Comparison of ENCODE assay signal across 8 mouse cellular contexts in the genomic region with DNA sequence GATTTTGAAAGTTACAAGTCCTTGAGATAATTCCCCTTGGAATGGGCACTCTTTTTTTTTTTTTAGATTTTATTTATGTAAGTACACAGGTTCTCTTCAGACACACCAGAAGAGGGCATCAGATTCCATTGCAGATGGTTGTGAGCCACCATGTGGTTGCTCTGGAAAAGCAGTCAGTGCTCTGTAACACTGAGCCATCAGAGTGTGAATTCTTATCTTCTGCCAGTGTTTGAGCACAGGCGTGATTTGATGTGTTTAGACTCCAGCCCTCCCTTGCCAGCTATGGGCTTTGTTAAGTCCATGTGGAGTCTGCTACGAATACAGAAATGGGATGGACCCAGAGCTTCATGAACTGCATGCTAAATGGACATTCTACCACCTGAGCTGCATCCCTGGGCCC. TPM values are rescaled to one million over a fixed set of nuclear protein-coding genes. Genes with fewer than 3 reads are reported as not detected.
A peak's percentile ranks its signal among the peaks of the same experiment; 100 is the strongest.
DNase-seq lines count a peak whose midpoint lies in the region; ATAC-seq and TF ChIP-seq lines count a peak whose summit lies in the region.

No protein-coding gene starts in this region.

- DNase-seq in kidney, adult 18-20 months = no peak
- DNase-seq in MEL (ENCODE audit: low read depth, low spot score) = peak; percentile 71
- no peak for DNase-seq in forebrain, embryonic 10.5 days (ENCODE audit: extremely low spot score, low spot score)
- DNase-seq in limb, embryonic 10.5 days (ENCODE audit: low spot score) = no peak
- no peak for DNase-seq in midbrain, embryonic 14.5 days
- DNase-seq in right cerebral cortex, postnatal 25 days = no peak
- no peak for DNase-seq in left cerebral cortex, postnatal 4 days

- TF ChIP-seq RAD21 in MEL (IDR thresholded peaks at IDR 0.05; ENCODE audit: low read depth, low read length) = no peak

- H3K9ac ChIP-seq in kidney, embryonic 14.5 days (ENCODE audit: low read depth, low read length) = peak overlapping the region; percentile 98; the same call in 1 of the 2 replicates
- peak overlapping the region; percentile 97 for H3K9ac ChIP-seq in MEL (ENCODE audit: control insufficient read depth, low read depth, low read length, poor library complexity, severe bottlenecking)
- peak overlapping the region; percentile 46; the same call in 1 of the 2 replicates for H3K9ac ChIP-seq in midbrain, embryonic 14.5 days (replicated peaks; ENCODE audit: low read length)

- H3K4me2 ChIP-seq in kidney, embryonic 14.5 days (replicated peaks; ENCODE audit: low read depth, low read length) = peak overlapping the region; percentile 67
- H3K4me2 ChIP-seq in midbrain, embryonic 14.5 days (ENCODE audit: low read length) = peak overlapping the region; percentile 77

- TF ChIP-seq EP300 in MEL (IDR thresholded peaks at IDR 0.05; ENCODE audit: low read depth in 1 of 2, low read length in 2 of 2) = no peak

- 40% methylated on average over 2 of the region's 2 CpGs for WGBS in kidney, embryonic 14.5 days
- 71% methylated on average over 2 of the region's 2 CpGs for WGBS in forebrain, embryonic 10.5 days
- WGBS in limb, embryonic 10.5 days = 61% methylated on average over 2 of the region's 2 CpGs
- WGBS in midbrain, embryonic 14.5 days = 27% methylated on average over 2 of the region's 2 CpGs

- TF ChIP-seq POLR2A in MEL (IDR thresholded peaks at IDR 0.05; ENCODE audit: control insufficient read depth in 1 of 2, insufficient read depth in 1 of 2, low read depth in 1 of 2, low read length in 2 of 2, poor library complexity in 1 of 2) = no peak

- H3K27ac ChIP-seq in kidney, embryonic 14.5 days (ENCODE audit: low read depth, low read length) = no peak overlapping the region
- H3K27ac ChIP-seq in MEL (ENCODE audit: control insufficient read depth, low read depth, low read length) = peak overlapping the region; percentile 94
- H3K27ac ChIP-seq in forebrain, embryonic 10.5 days = peak overlapping the region; percentile 99
- H3K27ac ChIP-seq in limb, embryonic 10.5 days = 0 out of 2 replicates have a peak overlapping the region, but pooled peaks have one; percentile 7
- no peak overlapping the region for H3K27ac ChIP-seq in midbrain, embryonic 14.5 days (replicated peaks; ENCODE audit: low read depth, low read length)

- peaks cover 76% of the 10 kb centered on the region for H3K79me2 ChIP-seq in MEL (ENCODE audit: control insufficient read depth, insufficient read depth, low read length, poor library complexity)

- peaks cover 28% of the 10 kb centered on the region for H3K4me1 ChIP-seq in kidney, embryonic 14.5 days (ENCODE audit: control insufficient read depth, insufficient read depth, low read length)
- peaks cover 28 to 55% of the 10 kb centered on the region in 2 experiments for H3K4me1 ChIP-seq in MEL (ENCODE audit: control insufficient read depth in 1 of 2, insufficient read depth in 2 of 2, low read length in 2 of 2)
- H3K4me1 ChIP-seq in forebrain, embryonic 10.5 days = peaks cover 69% of the 10 kb centered on the region
- H3K4me1 ChIP-seq in limb, embryonic 10.5 days = peaks cover 47% of the 10 kb centered on the region
- H3K4me1 ChIP-seq in midbrain, embryonic 14.5 days (ENCODE audit: control insufficient read depth, insufficient read depth, low read length) = peaks cover 40% of the 10 kb centered on the region

- no peaks in the 10 kb centered on the region for H3K9me3 ChIP-seq in kidney, embryonic 14.5 days (ENCODE audit: control insufficient read depth, low read length)
- no peaks in the 10 kb centered on the region for H3K9me3 ChIP-seq in MEL (replicated peaks; ENCODE audit: insufficient read depth, low read length)
- H3K9me3 ChIP-seq in forebrain, embryonic 10.5 days = no peaks in the 10 kb centered on the region
- no peaks in the 10 kb centered on the region for H3K9me3 ChIP-seq in limb, embryonic 10.5 days (replicated peaks)
- no peaks in the 10 kb centered on the region for H3K9me3 ChIP-seq in midbrain, embryonic 14.5 days (ENCODE audit: control insufficient read depth, low read length)

- ATAC-seq in kidney, embryonic 14.5 days (ENCODE audit: low FRiP score, low TSS enrichment) = no peak
- no peak for ATAC-seq in midbrain, embryonic 14.5 days (ENCODE audit: low FRiP score, low TSS enrichment)

- H3K4me3 ChIP-seq in kidney, embryonic 14.5 days (ENCODE audit: low read length) = peak overlapping the region; percentile 87
- peak overlapping the region; percentile 87 to 94 for H3K4me3 ChIP-seq in MEL (ENCODE audit: control insufficient read depth in 1 of 2, insufficient read depth in 1 of 2, low read depth in 2 of 2, low read length in 2 of 2)
- peak overlapping the region; percentile 90 for H3K4me3 ChIP-seq in forebrain, embryonic 10.5 days
- peak overlapping the region; percentile 89 for H3K4me3 ChIP-seq in limb, embryonic 10.5 days
- peak overlapping the region; percentile 86; the same call in 1 of the 2 replicates for H3K4me3 ChIP-seq in midbrain, embryonic 14.5 days (replicated peaks; ENCODE audit: low read depth, low read length)

- H3K36me3 ChIP-seq in kidney, embryonic 14.5 days (ENCODE audit: control insufficient read depth, insufficient read depth, low read length) = peaks cover 7% of the 10 kb centered on the region; the same call in 1 of the 2 replicates
- peaks cover 11 to 53% of the 10 kb centered on the region in 2 experiments for H3K36me3 ChIP-seq in MEL (ENCODE audit: control insufficient read depth in 1 of 2, insufficient read depth in 2 of 2, low read length in 2 of 2)
- H3K36me3 ChIP-seq in forebrain, embryonic 10.5 days (replicated peaks) = peaks cover 64% of the 10 kb centered on the region
- H3K36me3 ChIP-seq in limb, embryonic 10.5 days = peaks cover 44% of the 10 kb centered on the region
- no peaks in the 10 kb centered on the region for H3K36me3 ChIP-seq in midbrain, embryonic 14.5 days (ENCODE audit: control insufficient read depth, insufficient read depth, low read length)

- intact Hi-C loops in left cerebral cortex, postnatal 4 days (cut with DNase I) = no loop called here

- peak; percentile 15 to 57 (median 24); a peak in 3 of 6 replicates for TF ChIP-seq CTCF in MEL (IDR thresholded peaks at IDR 0.05 in 2 of 3, conservative IDR thresholded peaks at IDR 0.05 in 1 of 3; ENCODE audit: control insufficient read depth in 1 of 3, insufficient read depth in 1 of 3, low read depth in 2 of 3, low read length in 3 of 3, poor library complexity in 1 of 3, severe bottlenecking in 1 of 3)

- no peaks in the 10 kb centered on the region for H3K27me3 ChIP-seq in kidney, embryonic 14.5 days (ENCODE audit: control insufficient read depth, insufficient read depth, low read length)
- no peaks in the 10 kb centered on the region for H3K27me3 ChIP-seq in MEL (ENCODE audit: control insufficient read depth in 1 of 2, insufficient read depth in 2 of 2, low read length in 2 of 2)
- H3K27me3 ChIP-seq in forebrain, embryonic 10.5 days (ENCODE audit: poor library complexity, severe bottlenecking) = no peaks in the 10 kb centered on the region
- H3K27me3 ChIP-seq in limb, embryonic 10.5 days (ENCODE audit: low read depth, poor library complexity, severe bottlenecking) = no peaks in the 10 kb centered on the region
- H3K27me3 ChIP-seq in midbrain, embryonic 14.5 days (ENCODE audit: control insufficient read depth, insufficient read depth, low read length) = no peaks in the 10 kb centered on the region

RNA-seq across cellular contexts. Expression of gene Atf5, which starts 1.7 kb away (rescaled TPM):
- polyA plus RNA-seq in kidney, embryonic 14.5 days (2014; fragmentation: Nextera tagmentation; extraction: Ambion mirVana) = 2.5 and 6.3 TPM in 2 replicates
- 17.6 and 19.6 TPM in 2 replicates for total RNA-seq in MEL (2012; rRNA removed)
- 10 to 100 TPM in 1 of 2 experiments, not detected in 1; 95.5 TPM for polyA plus RNA-seq in MEL (2012; ENCODE audit: insufficient read depth in 1 of 2, insufficient read length in 2 of 2, low read depth in 1 of 2, low replicate concordance in 2 of 2, missing spikeins in 1 of 2)
- polyA plus RNA-seq in forebrain, embryonic 10.5 days (2016; fragmentation: Nextera tagmentation; extraction: Ambion mirVana) = 3.3 and 3.6 TPM in 2 replicates
- polyA plus RNA-seq in limb, embryonic 10.5 days (2016; fragmentation: Nextera tagmentation; extraction: Ambion mirVana) = 3.1 and 3.4 TPM in 2 replicates
- 2.2 and 2.8 TPM in 2 replicates for polyA plus RNA-seq in midbrain, embryonic 14.5 days (2014; fragmentation: Nextera tagmentation; extraction: Ambion mirVana)
- total RNA-seq in left cerebral cortex, postnatal 4 days (2021) = 10 to 100 TPM; 22.6 to 23.5 TPM

RNA-seq across cellular contexts. Expression of gene Il4i1, which starts 2.0 kb away (rescaled TPM):
- polyA plus RNA-seq in kidney, embryonic 14.5 days (2014; fragmentation: Nextera tagmentation; extraction: Ambion mirVana) = 1.7 and 2.0 TPM in 2 replicates
- 0.73 and 0.92 TPM in 2 replicates for total RNA-seq in MEL (2012; rRNA removed)
- under 1 TPM in 1 of 2 experiments, not detected in 1; 0.54 TPM for polyA plus RNA-seq in MEL (2012; ENCODE audit: insufficient read depth in 1 of 2, insufficient read length in 2 of 2, low read depth in 1 of 2, low replicate concordance in 2 of 2, missing spikeins in 1 of 2)
- polyA plus RNA-seq in forebrain, embryonic 10.5 days (2016; fragmentation: Nextera tagmentation; extraction: Ambion mirVana) = 0.85 and 1.7 TPM in 2 replicates
- 0.89 and 0.94 TPM in 2 replicates for polyA plus RNA-seq in limb, embryonic 10.5 days (2016; fragmentation: Nextera tagmentation; extraction: Ambion mirVana)
- polyA plus RNA-seq in midbrain, embryonic 14.5 days (2014; fragmentation: Nextera tagmentation; extraction: Ambion mirVana) = 0.97 and 1.4 TPM in 2 replicates
- total RNA-seq in left cerebral cortex, postnatal 4 days (2021) = 1 to 10 TPM; 1.0 TPM

RNA-seq across cellular contexts. Expression of gene Nup62, which starts 2.3 kb away (rescaled TPM):
- 59.5 and 61.9 TPM in 2 replicates for polyA plus RNA-seq in kidney, embryonic 14.5 days (2014; fragmentation: Nextera tagmentation; extraction: Ambion mirVana)
- 136 and 137 TPM in 2 replicates for total RNA-seq in MEL (2012; rRNA removed)
- 100 to 1,000 TPM in 1 of 2 experiments, not detected in 1; 235 TPM for polyA plus RNA-seq in MEL (2012; ENCODE audit: insufficient read depth in 1 of 2, insufficient read length in 2 of 2, low read depth in 1 of 2, low replicate concordance in 2 of 2, missing spikeins in 1 of 2)
- 168 and 172 TPM in 2 replicates for polyA plus RNA-seq in forebrain, embryonic 10.5 days (2016; fragmentation: Nextera tagmentation; extraction: Ambion mirVana)
- polyA plus RNA-seq in limb, embryonic 10.5 days (2016; fragmentation: Nextera tagmentation; extraction: Ambion mirVana) = 174 and 181 TPM in 2 replicates
- 29.1 and 35.2 TPM in 2 replicates for polyA plus RNA-seq in midbrain, embryonic 14.5 days (2014; fragmentation: Nextera tagmentation; extraction: Ambion mirVana)
- 10 to 100 TPM; 50.3 to 51.1 TPM for total RNA-seq in left cerebral cortex, postnatal 4 days (2021)

RNA-seq across cellular contexts. Expression of gene Akt1s1, which starts 30.6 kb away (rescaled TPM):
- polyA plus RNA-seq in kidney, embryonic 14.5 days (2014; fragmentation: Nextera tagmentation; extraction: Ambion mirVana) = 51.4 and 86.5 TPM in 2 replicates
- total RNA-seq in MEL (2012; rRNA removed) = 32.0 and 37.3 TPM in 2 replicates
- 10 to 100 TPM in 1 of 2 experiments, not detected in 1; 71.8 TPM for polyA plus RNA-seq in MEL (2012; ENCODE audit: insufficient read depth in 1 of 2, insufficient read length in 2 of 2, low read depth in 1 of 2, low replicate concordance in 2 of 2, missing spikeins in 1 of 2)
- polyA plus RNA-seq in forebrain, embryonic 10.5 days (2016; fragmentation: Nextera tagmentation; extraction: Ambion mirVana) = 84.3 and 84.6 TPM in 2 replicates
- polyA plus RNA-seq in limb, embryonic 10.5 days (2016; fragmentation: Nextera tagmentation; extraction: Ambion mirVana) = 96.4 and 99.6 TPM in 2 replicates
- polyA plus RNA-seq in midbrain, embryonic 14.5 days (2014; fragmentation: Nextera tagmentation; extraction: Ambion mirVana) = 61.9 and 63.7 TPM in 2 replicates
- total RNA-seq in left cerebral cortex, postnatal 4 days (2021) = 10 to 100 TPM; 74.1 to 85.4 TPM

RNA-seq across cellular contexts. Expression of gene Tbc1d17, which starts 30.7 kb away (rescaled TPM):
- polyA plus RNA-seq in kidney, embryonic 14.5 days (2014; fragmentation: Nextera tagmentation; extraction: Ambion mirVana) = 57.0 and 65.3 TPM in 2 replicates
- total RNA-seq in MEL (2012; rRNA removed) = 16.7 and 16.9 TPM in 2 replicates
- 10 to 100 TPM in 1 of 2 experiments, not detected in 1; 29.5 TPM for polyA plus RNA-seq in MEL (2012; ENCODE audit: insufficient read depth in 1 of 2, insufficient read length in 2 of 2, low read depth in 1 of 2, low replicate concordance in 2 of 2, missing spikeins in 1 of 2)
- polyA plus RNA-seq in forebrain, embryonic 10.5 days (2016; fragmentation: Nextera tagmentation; extraction: Ambion mirVana) = 72.8 and 73.6 TPM in 2 replicates
- 71.4 and 75.2 TPM in 2 replicates for polyA plus RNA-seq in limb, embryonic 10.5 days (2016; fragmentation: Nextera tagmentation; extraction: Ambion mirVana)
- 107 and 122 TPM in 2 replicates for polyA plus RNA-seq in midbrain, embryonic 14.5 days (2014; fragmentation: Nextera tagmentation; extraction: Ambion mirVana)
- 10 to 100 TPM; 57.1 to 68.3 TPM for total RNA-seq in left cerebral cortex, postnatal 4 days (2021)

Comparison
In these comparisons a context has a peak if more than half of its experiments do, and no peak if none do; other contexts are left out.
1. H3K27ac ChIP-seq: peak in MEL (single experiment), forebrain, embryonic 10.5 days (single experiment) and limb, embryonic 10.5 days (single experiment); none in kidney, embryonic 14.5 days (single experiment) and midbrain, embryonic 14.5 days (single experiment).
2. H3K9ac ChIP-seq: peak in every context shown above with its lines; median percentile 98 in kidney, embryonic 14.5 days; 97 in MEL; 46 in midbrain, embryonic 14.5 days.
3. Peak in every context shown above with its lines, with median percentiles within 50 percentile points of each other: H3K4me3 ChIP-seq.